Mouse (Mus musculus) frontal cortex, adult 2 months (tissue): ENCODE results near the gene Ell2. TPM values are rescaled to one million over a fixed set of nuclear protein-coding genes. Genes with fewer than 3 reads are reported as not detected.
A peak's percentile ranks its signal among the peaks of the same experiment; 100 is the strongest.

ENCODE experiments used
- DNase-seq, 2 experiments: peaks; one replicate each; pipeline ENCODE4 v3.0.0; 2022; ENCODE audit warnings: low spot score in 1 of 2; ENCODE audit errors: extremely low spot score in 1 of 2
- polyA plus RNA-seq: library from polyadenylated mRNA; depleted of rRNA; stranded (reverse); fragments of >200 nt; gene quantifications from 2 replicates; pipeline ENCODE4 v1.2.3, GENCODE M21; 2012

Ell2 gene
- polyA plus RNA-seq, 1 experiment, result 14.6 TPM

GRCm38 (mm10) chr13:75730717-75731116 lies 24.2 kb downstream of the Ell2 start:
- no peak for DNase-seq

- DNase-seq, result no peak
Observed at GRCm38 (mm10) chr13:75733594-75734161, 27.1 kb downstream of the Ell2 start.

- DNase-seq, result no peak
Observed at GRCm38 (mm10) chr13:75734231-75734630, 27.7 kb downstream of the Ell2 start.

GRCm38 (mm10) chr13:75735606-75736005 lies 29.0 kb downstream of the Ell2 start:
- DNase-seq, result no peak

GRCm38 (mm10) chr13:75737991-75738390 lies 31.4 kb downstream of the Ell2 start:
- DNase-seq, result no peak

GRCm38 (mm10) chr13:75738536-75738935 lies 32.0 kb downstream of the Ell2 start:
- DNase-seq, result no peak

GRCm38 (mm10) chr13:75738957-75739356 lies 32.4 kb downstream of the Ell2 start:
- no peak for DNase-seq

GRCm38 (mm10) chr13:75740018-75740417 lies 33.5 kb downstream of the Ell2 start:
- peak in 1 of 2 experiments; percentile 30 for DNase-seq

GRCm38 (mm10) chr13:75741119-75741518 lies 34.6 kb downstream of the Ell2 start:
- DNase-seq, result no peak

- DNase-seq, result no peak
Observed at GRCm38 (mm10) chr13:75741736-75742729, 35.5 kb downstream of the Ell2 start.

- no peak for DNase-seq
Observed at GRCm38 (mm10) chr13:75742970-75743369, 36.4 kb downstream of the Ell2 start.

GRCm38 (mm10) chr13:75744065-75744464 lies 37.5 kb downstream of the Ell2 start:
- DNase-seq, result no peak

- DNase-seq, result no peak
Observed at GRCm38 (mm10) chr13:75745328-75745727, 38.8 kb downstream of the Ell2 start.

GRCm38 (mm10) chr13:75747265-75747664 lies 40.7 kb downstream of the Ell2 start:
- no peak for DNase-seq

GRCm38 (mm10) chr13:75748685-75749084 lies 42.1 kb downstream of the Ell2 start:
- no peak for DNase-seq

- no peak for DNase-seq
Observed at GRCm38 (mm10) chr13:75750785-75751184, 44.2 kb downstream of the Ell2 start.

GRCm38 (mm10) chr13:75752216-75752938 lies 45.8 kb downstream of the Ell2 start:
- DNase-seq, result peak in 1 of 2 experiments; percentile 62

- peak in 1 of 2 experiments; percentile 28 for DNase-seq
Observed at GRCm38 (mm10) chr13:75754398-75754797, 47.8 kb downstream of the Ell2 start.

- DNase-seq, result no peak
Observed at GRCm38 (mm10) chr13:75760859-75761548, 54.4 kb downstream of the Ell2 start.

GRCm38 (mm10) chr13:75762759-75763158 lies 56.2 kb downstream of the Ell2 start:
- no peak for DNase-seq
